Mouse (Mus musculus): ENCODE data around the gene Tpd52l2. TPM values are rescaled to one million over a fixed set of nuclear protein-coding genes. Genes with fewer than 3 reads are reported as not detected.
"Not testable (repeated sequence)": the region's sequence is repeated elsewhere in the genome, so short reads cannot be mapped to it uniquely, and the experiment has no call there.

The Tpd52l2 gene
- polyA plus RNA-seq, 1 experiment = 88.5 TPM

- no peak overlapping the region for H3K4me3 ChIP-seq (ENCODE audit: insufficient read depth, low read depth, low read length)
- peak overlapping the region; percentile 96 for H3K27ac ChIP-seq (replicated peaks; ENCODE audit: low read depth, low read length)
- H3K4me1 ChIP-seq (ENCODE audit: control insufficient read depth, insufficient read depth, insufficient read length, low read length) = peaks cover 35% of the 10 kb centered on the region
Measured at GRCm38 (mm10) chr2:181472256-181472827, 24.6 kb upstream of the Tpd52l2 start.

GRCm38 (mm10) chr2:181483120-181483519, 13.8 kb upstream of the Tpd52l2 start:
- Histone ChIP-seq H3K4me1 (ENCODE audit: control insufficient read depth, insufficient read depth, insufficient read length, low read length) (peaks cover 43% of the 10 kb centered on the region), H3K27ac (replicated peaks; ENCODE audit: low read depth, low read length) (peak overlapping the region; percentile 93), H3K4me3 (ENCODE audit: insufficient read depth, low read depth, low read length) (0 out of 2 replicates have a peak overlapping the region, but pooled peaks have one; percentile 7)

GRCm38 (mm10) chr2:181483562-181484318, 13.2 kb upstream of the Tpd52l2 start:
- Histone ChIP-seq H3K27ac (replicated peaks; ENCODE audit: low read depth, low read length) (peak overlapping the region; percentile 93), H3K4me1 (ENCODE audit: control insufficient read depth, insufficient read depth, insufficient read length, low read length) (peaks cover 47% of the 10 kb centered on the region), H3K4me3 (ENCODE audit: insufficient read depth, low read depth, low read length) (no peak overlapping the region)

- Histone ChIP-seq H3K4me3 (ENCODE audit: insufficient read depth, low read depth, low read length) (no peak overlapping the region), H3K4me1 (ENCODE audit: control insufficient read depth, insufficient read depth, insufficient read length, low read length) (peaks cover 49% of the 10 kb centered on the region), H3K27ac (replicated peaks; ENCODE audit: low read depth, low read length) (peak overlapping the region; percentile 93)
Measured at GRCm38 (mm10) chr2:181484456-181485233, 12.3 kb upstream of the Tpd52l2 start.

GRCm38 (mm10) chr2:181485741-181486140, 11.2 kb upstream of the Tpd52l2 start:
- H3K27ac ChIP-seq (replicated peaks; ENCODE audit: low read depth, low read length) = peak overlapping the region; percentile 93
- peaks cover 49% of the 10 kb centered on the region for H3K4me1 ChIP-seq (ENCODE audit: control insufficient read depth, insufficient read depth, insufficient read length, low read length)
- no peak overlapping the region for H3K4me3 ChIP-seq (ENCODE audit: insufficient read depth, low read depth, low read length)

GRCm38 (mm10) chr2:181487338-181488277, 9.3 kb upstream of the Tpd52l2 start:
- Histone ChIP-seq H3K4me1 (ENCODE audit: control insufficient read depth, insufficient read depth, insufficient read length, low read length) (peaks cover 54% of the 10 kb centered on the region), H3K4me3 (ENCODE audit: insufficient read depth, low read depth, low read length) (no peak overlapping the region), H3K27ac (replicated peaks; ENCODE audit: low read depth, low read length) (peak overlapping the region; percentile 91)

- Histone ChIP-seq H3K27ac (replicated peaks; ENCODE audit: low read depth, low read length) (no peak overlapping the region), H3K4me3 (ENCODE audit: insufficient read depth, low read depth, low read length) (no peak overlapping the region), H3K4me1 (ENCODE audit: control insufficient read depth, insufficient read depth, insufficient read length, low read length) (peaks cover 26% of the 10 kb centered on the region)
Measured at GRCm38 (mm10) chr2:181491432-181492205, 5.3 kb upstream of the Tpd52l2 start.

GRCm38 (mm10) chr2:181492206-181492605, 4.7 kb upstream of the Tpd52l2 start:
- Histone ChIP-seq H3K4me1 (ENCODE audit: control insufficient read depth, insufficient read depth, insufficient read length, low read length) (peaks cover 20% of the 10 kb centered on the region), H3K4me3 (ENCODE audit: insufficient read depth, low read depth, low read length) (no peak overlapping the region), H3K27ac (replicated peaks; ENCODE audit: low read depth, low read length) (no peak overlapping the region)

- Histone ChIP-seq H3K4me3 (ENCODE audit: insufficient read depth, low read depth, low read length) (no peak within 1 kb of the TSS), H3K4me1 (ENCODE audit: control insufficient read depth, insufficient read depth, insufficient read length, low read length) (peaks cover 9% of the 10 kb centered on the region; the same call in 1 of the 2 replicates), H3K27ac (replicated peaks; ENCODE audit: low read depth, low read length) (no peak within 1 kb of the TSS)
Measured at GRCm38 (mm10) chr2:181493156-181493927, 3.6 kb upstream of the Tpd52l2 start, which contains the start of gene Abhd16b. TSS of gene Abhd16b (plus strand) at chr2:181493206.

GRCm38 (mm10) chr2:181494266-181494945, 2.5 kb upstream of the Tpd52l2 start:
- no peak overlapping the region for H3K4me3 ChIP-seq (ENCODE audit: insufficient read depth, low read depth, low read length)
- no peak overlapping the region for H3K27ac ChIP-seq (replicated peaks; ENCODE audit: low read depth, low read length)
- H3K4me1 ChIP-seq (ENCODE audit: control insufficient read depth, insufficient read depth, insufficient read length, low read length) = peaks cover 4% of the 10 kb centered on the region; the same call in 1 of the 2 replicates

- not testable (repeated sequence) for H3K4me1 ChIP-seq (ENCODE audit: control insufficient read depth, insufficient read depth, insufficient read length, low read length); H3K27ac ChIP-seq (replicated peaks; ENCODE audit: low read depth, low read length); H3K4me3 ChIP-seq (ENCODE audit: insufficient read depth, low read depth, low read length)
Measured at GRCm38 (mm10) chr2:181495845-181496244, 1.1 kb upstream of the Tpd52l2 start.

GRCm38 (mm10) chr2:181496281-181496680, 661 bp upstream of the Tpd52l2 start:
- Histone ChIP-seq H3K4me1 (ENCODE audit: control insufficient read depth, insufficient read depth, insufficient read length, low read length) (peaks cover 4% of the 10 kb centered on the region; the same call in 1 of the 2 replicates), H3K27ac (replicated peaks; ENCODE audit: low read depth, low read length) (peak overlapping the region; percentile 53; the same call in 1 of the 2 replicates), H3K4me3 (ENCODE audit: insufficient read depth, low read depth, low read length) (peak overlapping the region; percentile 56)

GRCm38 (mm10) chr2:181497548-181497875, 570 bp downstream of the Tpd52l2 start:
- H3K27ac ChIP-seq (replicated peaks; ENCODE audit: low read depth, low read length) = peak overlapping the region; percentile 76
- peak overlapping the region; percentile 71 for H3K4me3 ChIP-seq (ENCODE audit: insufficient read depth, low read depth, low read length)
- H3K4me1 ChIP-seq (ENCODE audit: control insufficient read depth, insufficient read depth, insufficient read length, low read length) = no peaks in the 10 kb centered on the region

Data from brown adipose tissue, adult 24 weeks (tissue).